Mouse (Mus musculus) embryonic facial prominence, embryonic 12.5 days (tissue): ENCODE results near the gene Tex30. TPM values are rescaled to one million over a fixed set of nuclear protein-coding genes. Genes with fewer than 3 reads are reported as not detected.
A peak's percentile ranks its signal among the peaks of the same experiment; 100 is the strongest.

ENCODE experiments used
- ATAC-seq: fragments of 200-750 bp; cut with Nextera tagmentation; 2 replicates; pipeline ENCODE4 v1.8.0; 2017; ENCODE audit not compliant: insufficient number of reproducible peaks, insufficient read depth, low FRiP score, low TSS enrichment
- H3K27ac ChIP-seq: fragments of 300-500 bp; sonication (generic); 2 replicates; pipeline ENCODE4 v1.5.1; 2016; ENCODE audit warnings: mild to moderate bottlenecking
- H3K27me3 ChIP-seq: fragments of 300-500 bp; sonication (generic); 2 replicates; pipeline ENCODE4 v1.6.1; 2016; ENCODE audit warnings: mild to moderate bottlenecking, moderate library complexity
- H3K36me3 ChIP-seq: fragments of 300-500 bp; sonication (generic); 2 replicates; pipeline ENCODE4 v1.6.1; 2016; ENCODE audit warnings: mild to moderate bottlenecking
- H3K4me1 ChIP-seq: fragments of 300-500 bp; sonication (generic); 2 replicates; pipeline ENCODE4 v1.6.1; 2016
- H3K4me2 ChIP-seq: fragments of 300-500 bp; sonication (generic); replicated peaks from 2 replicates; pipeline ENCODE4 v1.6.1; 2016; ENCODE audit warnings: mild to moderate bottlenecking, moderate library complexity
- H3K4me3 ChIP-seq: fragments of 300-500 bp; sonication (generic); 2 replicates; pipeline ENCODE4 v1.5.1; 2016; ENCODE audit warnings: mild to moderate bottlenecking
- H3K9ac ChIP-seq: fragments of 300-500 bp; sonication (generic); 2 replicates; pipeline ENCODE4 v1.6.1; 2016; ENCODE audit warnings: mild to moderate bottlenecking, moderate library complexity
- H3K9me3 ChIP-seq: fragments of 300-500 bp; sonication (generic); 2 replicates; pipeline ENCODE4 v1.6.1; 2016; ENCODE audit warnings: mild to moderate bottlenecking, moderate library complexity
- WGBS: fragments of 180-500 bp; shearing (Covaris S2); methylation state at CpG from one replicate; pipeline ENCODE4 v1.1.7; 2016; 5-methylcytosine and 5-hydroxymethylcytosine counted together
- polyA plus RNA-seq: library from polyadenylated mRNA; unstranded; fragments of >200 nt; fragmentation: Nextera tagmentation; extraction: Ambion mirVana; gene quantifications from 2 replicates; pipeline ENCODE4 v1.2.1, GENCODE M21; 2016

The Tex30 gene
- polyA plus RNA-seq, 1 experiment from 2014 or later: 79.0 TPM

GRCm38 (mm10) chr1:44041797-44042554 is 60.3 kb downstream of the Tex30 start:
- WGBS: 2% methylated on average over 17 of the region's 17 CpGs
- peak overlapping the region; percentile 42 for H3K4me3 ChIP-seq
- no peaks in the 10 kb centered on the region for H3K4me1 ChIP-seq
- peak overlapping the region; percentile 61 for H3K4me2 ChIP-seq
- peak overlapping the region; percentile 49 for H3K9ac ChIP-seq
- H3K9me3 ChIP-seq: no peaks in the 10 kb centered on the region
- H3K36me3 ChIP-seq: no peaks in the 10 kb centered on the region
- 0 out of 2 replicates have a peak, but pooled peaks have one; percentile 69 for ATAC-seq
- no peak overlapping the region for H3K27ac ChIP-seq
- no peaks in the 10 kb centered on the region for H3K27me3 ChIP-seq

Other genes with a start within 250 kb of the Tex30 start
- 67.0 and 67.8 TPM in 2 replicates for gene Tpp2, start 168.8 kb downstream of the Tex30 start, polyA plus RNA-seq
- 0.61 and 0.87 TPM in 2 replicates for gene Mettl21c, start 82.4 kb downstream of the Tex30 start, polyA plus RNA-seq
- 0.03 and 0.06 TPM in 2 replicates for gene Gm8251, start 40.5 kb downstream of the Tex30 start, polyA plus RNA-seq
- gene Kdelc1, start 16.4 kb upstream of the Tex30 start, polyA plus RNA-seq: 69.9 and 80.1 TPM in 2 replicates
- 26.4 and 31.5 TPM in 2 replicates for gene Bivm, start 16.5 kb upstream of the Tex30 start, polyA plus RNA-seq
- gene Ercc5, start 45.3 kb upstream of the Tex30 start, polyA plus RNA-seq: 33.0 and 35.9 TPM in 2 replicates
- 0.05 TPM in 1 of 2 replicates, not detected in the other for gene Mettl21e, start 116.5 kb upstream of the Tex30 start, polyA plus RNA-seq